Mouse (Mus musculus): ENCODE measurements around the gene Gm14418.
A peak's percentile ranks its signal among the peaks of the same experiment; 100 is the strongest.

Gene Gm14418

DNA sequence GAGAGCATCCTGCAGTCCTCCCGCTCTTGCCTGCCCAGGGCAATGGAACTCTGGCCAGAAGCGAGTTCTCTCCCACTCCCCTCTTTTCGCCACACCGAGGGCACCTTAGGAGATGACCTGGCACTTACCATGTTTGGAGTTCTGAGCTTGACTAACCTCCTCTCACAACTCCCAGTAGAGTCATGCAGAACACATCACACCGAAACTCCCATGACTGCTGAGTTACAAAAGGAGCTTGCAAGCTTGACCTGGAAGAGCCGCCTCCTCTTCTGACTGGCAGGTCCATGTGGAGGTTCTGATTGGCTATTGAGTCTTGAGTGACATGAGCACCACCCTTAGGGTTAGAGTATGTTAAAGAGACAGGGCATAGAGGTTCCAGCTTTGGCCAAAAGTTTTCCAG lies at the start of gene Gm14418:
Gene Gm14418, minus strand, starts transcription at position 225 of the 400 bp plus-strand sequence.
- DNase-seq (ENCODE audit: low read depth, low spot score): peak; percentile 9

Measured in WW6 (cell line).